Mouse (Mus musculus): ENCODE results near the gene Bahcc1. TPM values are rescaled to one million over a fixed set of nuclear protein-coding genes. Genes with fewer than 3 reads are reported as not detected.

Bahcc1 gene
- polyA plus RNA-seq, 1 experiment from 2014 or later: 24.9 TPM

DNA sequence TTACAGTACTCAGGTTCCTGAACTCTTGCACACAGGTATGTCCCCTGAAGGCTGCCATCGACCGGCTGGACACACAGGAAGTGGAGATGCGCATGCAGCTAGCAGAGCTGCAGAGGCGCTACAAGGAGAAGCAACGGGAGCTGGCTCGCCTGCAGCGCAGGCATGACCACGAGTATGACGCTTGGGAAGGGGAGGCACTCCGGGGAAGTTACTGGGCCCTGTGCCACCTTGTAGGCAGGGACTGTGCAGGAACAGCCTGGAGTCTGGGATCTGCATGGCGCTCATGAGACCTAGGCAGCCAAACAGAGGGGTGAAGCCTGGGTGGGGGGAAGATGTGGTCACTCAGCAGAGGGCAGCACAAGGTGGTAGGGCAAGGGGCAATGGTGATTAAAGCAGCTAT, 46.6 kb downstream of the Bahcc1 start:
- 91% methylated on average over 11 of the region's 11 CpGs for WGBS
- peaks cover 12% of the 10 kb centered on the region for H3K4me1 ChIP-seq (ENCODE audit: control insufficient read depth, insufficient read depth, low read length)
- H3K4me2 ChIP-seq (ENCODE audit: low read depth, severe bottlenecking): no peak overlapping the region
- H3K4me3 ChIP-seq (ENCODE audit: low read depth, low read length): no peak overlapping the region
- no peaks in the 10 kb centered on the region for H3K9me3 ChIP-seq (ENCODE audit: control insufficient read depth, low read length)
- ATAC-seq (ENCODE audit: insufficient number of reproducible peaks, low FRiP score, low TSS enrichment, low read depth) (no peak), DNase-seq (ENCODE audit: low spot score) (no peak)
- no peak overlapping the region for H3K27ac ChIP-seq (replicated peaks; ENCODE audit: low read depth, low read length)
- no peaks in the 10 kb centered on the region for H3K27me3 ChIP-seq (ENCODE audit: control insufficient read depth, insufficient read depth, low read length)
- H3K9ac ChIP-seq (ENCODE audit: low read length): no peak overlapping the region
- H3K36me3 ChIP-seq (ENCODE audit: control insufficient read depth, insufficient read depth, low read length): peaks cover 40% of the 10 kb centered on the region

- no peaks in the 10 kb centered on the region for H3K9me3 ChIP-seq (ENCODE audit: control insufficient read depth, low read length)
- peaks cover 12% of the 10 kb centered on the region for H3K4me1 ChIP-seq (ENCODE audit: control insufficient read depth, insufficient read depth, low read length)
- H3K27me3 ChIP-seq (ENCODE audit: control insufficient read depth, insufficient read depth, low read length): no peaks in the 10 kb centered on the region
- DNase-seq (ENCODE audit: low spot score): peak; percentile 67
- no peak overlapping the region for H3K27ac ChIP-seq (replicated peaks; ENCODE audit: low read depth, low read length)
- peaks cover 36% of the 10 kb centered on the region for H3K36me3 ChIP-seq (ENCODE audit: control insufficient read depth, insufficient read depth, low read length)
- no peak for ATAC-seq (ENCODE audit: insufficient number of reproducible peaks, low FRiP score, low TSS enrichment, low read depth)
- H3K4me2 ChIP-seq (ENCODE audit: low read depth, severe bottlenecking): no peak overlapping the region
- H3K4me3 ChIP-seq (ENCODE audit: low read depth, low read length): no peak overlapping the region
- H3K9ac ChIP-seq (ENCODE audit: low read length): no peak overlapping the region
- 79% methylated on average over 25 of the region's 25 CpGs for WGBS
Measured at GRCm38 (mm10) chr11:120280281-120280773, 47.6 kb downstream of the Bahcc1 start.

DNA sequence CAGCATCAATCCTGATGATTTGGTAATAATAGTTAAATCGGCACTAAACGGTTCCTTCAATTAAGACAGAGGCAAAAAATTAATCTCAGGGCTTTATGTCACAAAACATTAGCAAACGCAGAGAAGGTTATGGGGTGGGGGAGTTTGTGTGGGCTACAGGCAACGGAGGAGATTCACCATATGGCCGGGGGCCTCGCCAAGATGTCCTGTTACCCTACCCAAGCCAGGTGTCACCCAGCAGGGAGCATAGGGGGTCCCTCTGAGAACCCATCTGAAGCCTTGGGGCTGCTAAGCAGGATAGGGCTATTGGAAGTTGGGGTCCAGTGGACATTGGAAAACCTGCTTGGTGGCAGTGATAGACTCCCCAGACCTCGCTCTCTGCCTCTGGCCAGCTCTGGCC, 48.0 kb downstream of the Bahcc1 start:
- 83% methylated on average over 7 of the region's 7 CpGs for WGBS
- Histone ChIP-seq H3K4me2 (ENCODE audit: low read depth, severe bottlenecking) (no peak overlapping the region), H3K9me3 (ENCODE audit: control insufficient read depth, low read length) (no peaks in the 10 kb centered on the region), H3K36me3 (ENCODE audit: control insufficient read depth, insufficient read depth, low read length) (peaks cover 37% of the 10 kb centered on the region), H3K27ac (replicated peaks; ENCODE audit: low read depth, low read length) (no peak overlapping the region), H3K9ac (ENCODE audit: low read length) (no peak overlapping the region), H3K27me3 (ENCODE audit: control insufficient read depth, insufficient read depth, low read length) (no peaks in the 10 kb centered on the region), H3K4me1 (ENCODE audit: control insufficient read depth, insufficient read depth, low read length) (peaks cover 12% of the 10 kb centered on the region), H3K4me3 (ENCODE audit: low read depth, low read length) (no peak overlapping the region)
- no peak for ATAC-seq (ENCODE audit: insufficient number of reproducible peaks, low FRiP score, low TSS enrichment, low read depth)
- no peak for DNase-seq (ENCODE audit: low spot score)

DNA sequence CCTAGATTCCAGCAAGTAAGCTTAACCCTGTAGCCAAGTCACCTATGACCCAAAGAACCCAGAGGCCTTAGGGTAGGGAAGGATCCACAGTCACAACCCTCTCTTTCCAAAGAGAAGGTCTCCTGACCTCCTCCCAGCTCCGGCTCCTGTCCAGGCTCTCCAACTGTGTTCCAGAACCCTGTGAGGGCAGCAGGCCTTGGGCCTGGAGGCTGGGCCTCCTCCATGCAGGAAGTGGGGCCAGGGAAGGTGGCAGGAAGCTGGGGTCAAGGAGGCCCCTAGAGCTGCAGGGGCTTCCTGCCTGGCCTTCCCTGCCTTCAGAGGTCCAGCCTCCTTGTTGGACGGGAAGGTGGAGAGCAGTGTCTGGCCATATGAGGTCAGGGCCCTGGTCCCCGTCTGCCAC, 48.5 kb downstream of the Bahcc1 start:
- H3K9ac ChIP-seq (ENCODE audit: low read length): no peak overlapping the region

DNA sequence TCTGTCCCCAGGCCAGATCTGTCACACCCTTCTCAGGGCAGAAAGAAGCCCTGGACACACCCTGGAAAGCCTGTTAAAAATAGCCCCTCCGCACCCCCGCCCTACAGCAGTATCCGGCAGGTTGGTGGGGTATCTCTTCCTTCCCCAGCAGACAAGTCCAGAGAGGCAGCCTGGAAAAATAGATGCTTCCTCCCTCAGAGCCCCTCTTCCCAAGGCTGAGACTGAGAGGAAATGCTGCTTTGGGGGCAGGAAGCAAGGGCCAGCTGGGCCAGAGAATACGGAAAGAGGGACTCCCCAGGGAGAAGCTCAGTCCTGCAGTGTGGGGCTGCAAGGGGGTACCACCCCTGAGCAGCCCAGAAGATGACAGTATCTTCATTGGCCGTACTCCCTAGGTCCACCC, 50.8 kb downstream of the Bahcc1 start:
- Histone ChIP-seq H3K9ac (ENCODE audit: low read length) (no peak overlapping the region), H3K4me3 (ENCODE audit: low read depth, low read length) (no peak overlapping the region), H3K27ac (replicated peaks; ENCODE audit: low read depth, low read length) (no peak overlapping the region), H3K4me2 (ENCODE audit: low read depth, severe bottlenecking) (no peak overlapping the region), H3K9me3 (ENCODE audit: control insufficient read depth, low read length) (no peaks in the 10 kb centered on the region), H3K36me3 (ENCODE audit: control insufficient read depth, insufficient read depth, low read length) (peaks cover 41% of the 10 kb centered on the region), H3K27me3 (ENCODE audit: control insufficient read depth, insufficient read depth, low read length) (no peaks in the 10 kb centered on the region), H3K4me1 (ENCODE audit: control insufficient read depth, insufficient read depth, low read length) (peaks cover 12% of the 10 kb centered on the region)
- DNase-seq (ENCODE audit: low spot score) (no peak), ATAC-seq (ENCODE audit: insufficient number of reproducible peaks, low FRiP score, low TSS enrichment, low read depth) (no peak)
- 93% methylated on average over 5 of the region's 5 CpGs for WGBS

More for the DNA sequence above, 48.5 kb downstream of the Bahcc1 start:
- no peak overlapping the region for H3K27ac ChIP-seq (replicated peaks; ENCODE audit: low read depth, low read length)
- H3K36me3 ChIP-seq (ENCODE audit: control insufficient read depth, insufficient read depth, low read length): peaks cover 38% of the 10 kb centered on the region
- DNase-seq (ENCODE audit: low spot score) (no peak), ATAC-seq (ENCODE audit: insufficient number of reproducible peaks, low FRiP score, low TSS enrichment, low read depth) (no peak)
- no peaks in the 10 kb centered on the region for H3K9me3 ChIP-seq (ENCODE audit: control insufficient read depth, low read length)
- no peak overlapping the region for H3K4me2 ChIP-seq (ENCODE audit: low read depth, severe bottlenecking)
- 58% methylated on average over 3 of the region's 3 CpGs for WGBS
- H3K4me1 ChIP-seq (ENCODE audit: control insufficient read depth, insufficient read depth, low read length): peaks cover 12% of the 10 kb centered on the region
- no peaks in the 10 kb centered on the region for H3K27me3 ChIP-seq (ENCODE audit: control insufficient read depth, insufficient read depth, low read length)
- no peak overlapping the region for H3K4me3 ChIP-seq (ENCODE audit: low read depth, low read length)

DNA sequence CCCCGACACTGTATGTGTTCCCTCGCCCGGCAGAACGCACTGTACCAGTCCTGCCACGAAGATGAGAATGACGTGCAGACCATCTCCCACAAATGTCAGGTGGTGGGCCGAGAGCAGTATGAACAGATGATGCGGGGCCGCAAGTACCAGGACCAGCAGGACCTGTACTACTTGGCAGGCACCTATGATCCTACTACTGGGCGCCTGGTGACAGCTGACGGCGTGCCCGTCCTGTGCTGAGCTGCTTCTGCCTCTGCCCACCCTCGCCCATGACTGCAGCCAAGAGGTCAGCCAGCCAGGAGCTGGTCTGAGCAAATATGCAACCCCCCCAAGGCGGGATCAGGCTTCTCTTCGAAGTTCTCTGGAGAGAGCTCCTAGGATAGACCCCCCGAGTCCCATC, 56.9 kb downstream of the Bahcc1 start:
- DNase-seq (ENCODE audit: low spot score): no peak
- H3K36me3 ChIP-seq (ENCODE audit: control insufficient read depth, insufficient read depth, low read length): peaks cover 32% of the 10 kb centered on the region
- no peak overlapping the region for H3K9ac ChIP-seq (ENCODE audit: low read length)
- 93% methylated on average over 17 of the region's 17 CpGs for WGBS
- H3K9me3 ChIP-seq (ENCODE audit: control insufficient read depth, low read length): no peaks in the 10 kb centered on the region
- ATAC-seq (ENCODE audit: insufficient number of reproducible peaks, low FRiP score, low TSS enrichment, low read depth): no peak
- H3K27ac ChIP-seq (replicated peaks; ENCODE audit: low read depth, low read length): no peak overlapping the region
- peaks cover 8% of the 10 kb centered on the region; the same call in 1 of the 2 replicates for H3K4me1 ChIP-seq (ENCODE audit: control insufficient read depth, insufficient read depth, low read length)
- no peaks in the 10 kb centered on the region for H3K27me3 ChIP-seq (ENCODE audit: control insufficient read depth, insufficient read depth, low read length)
- H3K4me3 ChIP-seq (ENCODE audit: low read depth, low read length): no peak overlapping the region
- H3K4me2 ChIP-seq (ENCODE audit: low read depth, severe bottlenecking): no peak overlapping the region

DNA sequence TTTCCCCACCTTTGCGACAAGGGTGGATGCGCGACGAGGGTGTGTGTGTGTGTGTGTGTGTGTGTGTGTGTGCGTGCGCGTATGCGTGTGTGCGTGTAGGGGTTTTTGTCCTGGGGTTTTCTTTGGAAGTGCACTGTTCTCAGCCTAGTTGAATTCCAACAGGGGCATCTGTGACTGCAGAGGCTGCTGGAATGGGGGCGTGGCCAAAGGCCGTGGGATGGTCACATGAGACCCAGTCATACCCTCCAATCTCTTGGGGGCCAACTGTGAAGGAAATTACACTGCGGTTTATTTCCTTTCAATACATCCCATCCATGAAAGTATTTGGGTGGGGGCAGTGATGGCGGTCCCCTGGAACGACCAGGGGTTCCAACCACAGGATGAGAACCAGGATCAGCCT, 57.5 kb downstream of the Bahcc1 start:
- Histone ChIP-seq H3K4me2 (ENCODE audit: low read depth, severe bottlenecking) (no peak overlapping the region), H3K27ac (replicated peaks; ENCODE audit: low read depth, low read length) (no peak overlapping the region), H3K4me3 (ENCODE audit: low read depth, low read length) (no peak overlapping the region), H3K27me3 (ENCODE audit: control insufficient read depth, insufficient read depth, low read length) (no peaks in the 10 kb centered on the region), H3K4me1 (ENCODE audit: control insufficient read depth, insufficient read depth, low read length) (peaks cover 11% of the 10 kb centered on the region), H3K9ac (ENCODE audit: low read length) (no peak overlapping the region), H3K9me3 (ENCODE audit: control insufficient read depth, low read length) (no peaks in the 10 kb centered on the region), H3K36me3 (ENCODE audit: control insufficient read depth, insufficient read depth, low read length) (peaks cover 29% of the 10 kb centered on the region)
- WGBS: 92% methylated on average over 14 of the region's 14 CpGs
- ATAC-seq (ENCODE audit: insufficient number of reproducible peaks, low FRiP score, low TSS enrichment, low read depth) (no peak), DNase-seq (ENCODE audit: low spot score) (no peak)

GRCm38 (mm10) chr11:120293714-120294113, 61.0 kb downstream of the Bahcc1 start:
- ATAC-seq (ENCODE audit: insufficient number of reproducible peaks, low FRiP score, low TSS enrichment, low read depth): no peak
- peaks cover 31% of the 10 kb centered on the region for H3K4me1 ChIP-seq (ENCODE audit: control insufficient read depth, insufficient read depth, low read length)

More at GRCm38 (mm10) chr11:120293714-120294113, 61.0 kb downstream of the Bahcc1 start:
- Histone ChIP-seq H3K4me2 (ENCODE audit: low read depth, severe bottlenecking) (no peak overlapping the region), H3K9me3 (ENCODE audit: control insufficient read depth, low read length) (no peaks in the 10 kb centered on the region), H3K36me3 (ENCODE audit: control insufficient read depth, insufficient read depth, low read length) (peaks cover 7% of the 10 kb centered on the region; the same call in 1 of the 2 replicates), H3K27ac (replicated peaks; ENCODE audit: low read depth, low read length) (no peak overlapping the region), H3K9ac (ENCODE audit: low read length) (no peak overlapping the region), H3K27me3 (ENCODE audit: control insufficient read depth, insufficient read depth, low read length) (no peaks in the 10 kb centered on the region), H3K4me3 (ENCODE audit: low read depth, low read length) (no peak overlapping the region)
- no peak for DNase-seq (ENCODE audit: low spot score)
- WGBS: 68% methylated on average over 1 of the region's 1 CpGs
